Mouse (Mus musculus) yolk sac, embryonic 10.5 days (tissue): ENCODE results near the gene Gm9268.
"Not testable (repeated sequence)": the region's sequence is repeated elsewhere in the genome, so short reads cannot be mapped to it uniquely, and the experiment has no call there.

ENCODE experiments used
- DNase-seq: peaks from one replicate; pipeline ENCODE4 v3.0.0-alpha.2; 2017; ENCODE audit warnings: low spot score

The Gm9268 gene

DNA sequence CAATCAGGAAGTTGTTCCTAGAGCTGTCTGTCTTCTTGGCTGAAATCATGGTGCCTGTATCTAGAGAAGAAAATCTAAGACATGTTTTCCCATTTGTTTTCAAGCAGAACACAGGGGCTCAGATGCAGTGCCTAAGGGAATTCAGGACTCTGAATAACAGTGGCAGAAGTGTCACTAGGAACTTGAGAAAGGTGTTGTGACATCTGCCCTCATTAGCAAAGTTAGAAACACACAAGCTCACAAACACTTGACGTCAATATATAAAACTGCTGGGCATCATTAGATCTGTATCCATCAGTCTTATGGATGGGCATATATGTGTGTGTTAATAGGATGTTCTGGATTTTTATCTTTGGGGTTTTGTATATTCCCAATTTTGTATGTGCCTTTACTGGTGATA, at the start of gene Gm9268:
TSS of gene Gm9268 (plus strand) at position 301 of the 400 bp plus-strand sequence.
- not testable (repeated sequence) for DNase-seq

DNA sequence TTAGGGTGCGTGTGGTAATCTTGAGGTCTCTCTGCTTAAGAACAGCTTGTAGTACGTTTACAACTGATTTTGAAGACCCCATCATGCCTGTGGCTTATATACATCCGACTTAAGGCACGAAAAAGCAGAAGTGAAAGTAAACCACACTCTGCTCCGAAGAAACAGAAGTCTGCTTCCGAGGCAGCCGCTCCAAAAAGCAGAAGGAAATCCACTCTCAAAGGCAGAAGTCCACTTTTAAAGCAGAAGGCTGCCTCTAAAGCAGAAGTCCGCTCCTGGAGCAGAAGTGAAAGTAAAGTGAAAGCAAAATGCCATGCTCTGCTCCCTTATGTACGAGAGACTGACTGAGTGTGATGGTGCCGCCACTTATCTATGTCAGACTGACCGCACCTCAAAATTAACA, 38.5 kb upstream of the Gm9268 start:
- no peak for DNase-seq

DNA sequence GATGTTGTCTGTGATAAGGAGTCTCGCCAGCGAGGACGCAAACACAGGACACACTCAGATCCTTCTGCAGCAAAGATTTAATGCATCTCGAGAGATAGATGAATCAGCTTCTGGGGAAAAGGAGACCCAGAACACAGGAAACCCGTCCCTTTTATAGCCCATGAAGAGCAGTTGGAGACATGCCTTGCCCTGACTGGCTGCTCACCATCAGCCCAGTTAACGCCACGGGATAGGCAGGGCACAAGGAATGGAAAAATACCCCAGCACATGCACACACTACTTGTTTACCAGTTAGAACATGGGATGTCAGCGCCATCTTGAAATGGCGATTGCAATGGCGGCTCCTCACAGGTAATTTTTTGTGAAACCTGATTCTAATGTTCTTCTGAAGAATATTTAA, 37.8 kb upstream of the Gm9268 start:
- DNase-seq, result no peak

DNA sequence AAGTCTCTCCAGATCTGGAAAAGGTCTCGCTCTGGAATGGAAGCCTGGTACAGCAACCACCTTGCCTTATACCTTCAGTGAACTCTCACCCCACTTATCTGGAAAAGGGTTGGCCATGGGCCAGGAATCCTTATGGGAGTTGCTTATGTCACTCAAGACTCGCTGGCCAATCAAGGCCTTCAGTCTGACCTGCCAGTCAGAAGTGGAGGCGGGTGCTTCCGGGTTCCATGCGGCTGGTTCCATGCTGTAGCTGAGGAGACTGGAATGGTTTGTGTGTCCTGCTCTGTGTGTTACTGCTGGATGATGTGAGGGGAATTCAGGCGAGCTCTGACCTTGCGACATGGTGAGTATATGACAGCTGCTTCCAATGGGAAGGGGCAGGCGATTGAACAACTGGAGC, 59.3 kb downstream of the Gm9268 start:
- peak; percentile 71 for DNase-seq
